Mouse (Mus musculus): ENCODE measurements around the gene Ptms.
"Not testable (repeated sequence)": the region's sequence is repeated elsewhere in the genome, so short reads cannot be mapped to it uniquely, and the experiment has no call there.

DNA sequence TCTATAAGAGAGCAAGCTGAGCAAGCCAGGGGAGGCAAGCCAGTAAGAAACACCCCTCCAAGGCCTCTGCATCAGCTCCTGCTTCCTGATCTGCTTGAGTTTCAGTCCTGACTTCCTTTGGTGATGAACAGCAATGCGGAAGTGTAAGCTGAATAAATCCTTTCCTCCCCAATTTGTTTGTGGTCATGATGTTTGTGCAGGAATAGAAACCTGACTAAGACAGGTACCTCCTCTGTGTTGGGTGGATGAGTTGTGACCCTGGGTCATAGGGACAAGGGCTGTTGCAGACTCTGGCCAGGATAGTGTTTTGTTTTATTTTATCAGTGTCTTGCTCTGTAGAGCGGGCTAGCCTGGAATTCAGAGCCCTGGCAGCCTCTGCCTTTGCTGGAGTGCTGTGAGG lies 25.8 kb downstream of the Ptms start:
- not testable (repeated sequence) for TF ChIP-seq CTCF (IDR thresholded peaks at IDR 0.05; ENCODE audit: low read depth, low read length); TAL1 (conservative IDR thresholded peaks at IDR 0.05; ENCODE audit: low read depth, low read length)

Measured in G1E (cell line).